Mouse (Mus musculus) lung, adult 2 months (tissue): ENCODE results near the gene Cldn5.

Source experiments
- CTCF ChIP-seq: fragments of 200-500 bp; IDR thresholded peaks from 2 replicates; pipeline ENCODE4 v1.5.1; 2011; ENCODE audit warnings: mild to moderate bottlenecking, low read length, control low read depth; ENCODE audit not compliant: insufficient read depth
- POLR2A ChIP-seq: fragments of 200-500 bp; IDR thresholded peaks from 2 replicates; pipeline ENCODE4 v1.6.1; 2011; ENCODE audit warnings: low read depth, mild to moderate bottlenecking, control low read depth, low read length, borderline replicate concordance; ENCODE audit errors: extremely low read depth

- TF ChIP-seq CTCF = no peak
- TF ChIP-seq POLR2A = no peak
These were observed 30.2 kb upstream of the Cldn5 start for GRCm38 (mm10) chr16:18746268-18747122.
